Mouse (Mus musculus) MEL (cell line): ENCODE measurements around the gene Stam. TPM values are rescaled to one million over a fixed set of nuclear protein-coding genes. Genes with fewer than 3 reads are reported as not detected.

Experiments
- DNase-seq: peaks from one replicate; pipeline ENCODE4 v3.0.0; 2011; ENCODE audit warnings: low read depth, low spot score
- H3K27ac ChIP-seq: 2 replicates; pipeline ENCODE4 v1.5.1; 2012; ENCODE audit warnings: low read depth, mild to moderate bottlenecking, control low read depth, low read length, moderate library complexity; ENCODE audit not compliant: control insufficient read depth
- H3K27me3 ChIP-seq, 2 experiments: fragments of 150-350 bp in 1 of 2; sonication (generic) in 1 of 2; 2 replicates each; pipeline ENCODE4 v1.6.1; 2012; ENCODE audit warnings: low read length in 2 of 2, mild to moderate bottlenecking in 2 of 2, improper control_type of control experiment in 1 of 2, moderate library complexity in 1 of 2; ENCODE audit not compliant: insufficient read depth in 2 of 2, control insufficient read depth in 1 of 2
- H3K36me3 ChIP-seq, 2 experiments: 2 replicates each; pipeline ENCODE4 v1.6.1; 2012 to 2014; ENCODE audit warnings: low read length in 2 of 2, improper control_type of control experiment in 1 of 2, inconsistent platforms in 1 of 2, mild to moderate bottlenecking in 1 of 2; ENCODE audit not compliant: insufficient read depth in 2 of 2, control insufficient read depth in 1 of 2
- H3K4me1 ChIP-seq, 2 experiments: fragments of 150-350 bp in 1 of 2; sonication (generic) in 1 of 2; 2 replicates each; pipeline ENCODE4 v1.6.1; 2012; ENCODE audit warnings: low read length in 2 of 2, improper control_type of control experiment in 1 of 2, mild to moderate bottlenecking in 1 of 2; ENCODE audit not compliant: insufficient read depth in 2 of 2, control insufficient read depth in 1 of 2
- H3K4me3 ChIP-seq, 2 experiments: fragments of 150-350 bp in 1 of 2; sonication (generic) in 1 of 2; 2 replicates each; pipeline ENCODE4 v1.5.1; 2012; ENCODE audit warnings: low read depth in 2 of 2, low read length in 2 of 2, mild to moderate bottlenecking in 2 of 2, moderate library complexity in 2 of 2, control low read depth in 1 of 2, improper control_type of control experiment in 1 of 2; ENCODE audit not compliant: control insufficient read depth in 1 of 2, insufficient read depth in 1 of 2
- H3K79me2 ChIP-seq: 2 replicates; pipeline ENCODE4 v1.6.1; 2012; ENCODE audit warnings: mild to moderate bottlenecking, low read length, moderate library complexity; ENCODE audit not compliant: control insufficient read depth, poor library complexity, insufficient read depth
- H3K9ac ChIP-seq: 2 replicates; pipeline ENCODE4 v1.6.1; 2012; ENCODE audit warnings: low read depth, mild to moderate bottlenecking, control low read depth, low read length, moderate library complexity; ENCODE audit not compliant: control insufficient read depth, poor library complexity, severe bottlenecking
- H3K9me3 ChIP-seq: fragments of 150-350 bp; sonication (generic); replicated peaks from 2 replicates; pipeline ENCODE4 v1.6.1; 2012; ENCODE audit warnings: mild to moderate bottlenecking, low read length, improper control_type of control experiment, moderate library complexity; ENCODE audit not compliant: insufficient read depth
- BHLHE40 ChIP-seq: IDR thresholded peaks from 2 replicates; pipeline ENCODE4 v1.6.1; 2012; ENCODE audit warnings: low read depth, mild to moderate bottlenecking, inconsistent platforms, low read length, improper control_type of control experiment, borderline replicate concordance
- CHD1 ChIP-seq: IDR thresholded peaks from 2 replicates; pipeline ENCODE4 v1.6.1; 2012; ENCODE audit warnings: low read depth, mild to moderate bottlenecking, inconsistent platforms, low read length, improper control_type of control experiment
- CHD2 ChIP-seq: IDR thresholded peaks from 2 replicates; pipeline ENCODE4 v1.6.1; 2011; ENCODE audit warnings: low read length, improper control_type of control experiment
- CTCF ChIP-seq, 3 experiments: IDR thresholded peaks in 2 of 3; conservative IDR thresholded peaks in 1 of 3; 2 replicates each; pipeline ENCODE4 v1.5.1; 2011 to 2012; ENCODE audit warnings: low read length in 3 of 3, low read depth in 2 of 3, mild to moderate bottlenecking in 2 of 3, improper control_type of control experiment in 1 of 3, inconsistent platforms in 1 of 3, mixed read lengths in 1 of 3, moderate library complexity in 1 of 3; ENCODE audit not compliant: control insufficient read depth in 1 of 3, insufficient read depth in 1 of 3, poor library complexity in 1 of 3, severe bottlenecking in 1 of 3
- E2F4 ChIP-seq: IDR thresholded peaks from 2 replicates; pipeline ENCODE4 v1.6.1; 2011; ENCODE audit warnings: low read depth, low read length, improper control_type of control experiment, borderline replicate concordance
- ELF1 ChIP-seq: IDR thresholded peaks from 2 replicates; pipeline ENCODE4 v1.6.1; 2014; ENCODE audit warnings: low read depth, mild to moderate bottlenecking, inconsistent platforms, low read length, improper control_type of control experiment, moderate library complexity
- HCFC1 ChIP-seq: IDR thresholded peaks from 2 replicates; pipeline ENCODE4 v1.6.1; 2012; ENCODE audit warnings: low read depth, mild to moderate bottlenecking, inconsistent platforms, low read length, improper control_type of control experiment, moderate library complexity
- MAX ChIP-seq: IDR thresholded peaks from 2 replicates; pipeline ENCODE4 v1.6.1; 2011; ENCODE audit warnings: low read length, improper control_type of control experiment
- MAZ ChIP-seq: IDR thresholded peaks from 2 replicates; pipeline ENCODE4 v1.6.1; 2012; ENCODE audit warnings: low read depth, mild to moderate bottlenecking, inconsistent platforms, low read length, improper control_type of control experiment
- MEF2A ChIP-seq: IDR thresholded peaks from 2 replicates; pipeline ENCODE4 v1.6.1; 2014; ENCODE audit warnings: low read depth, mild to moderate bottlenecking, inconsistent platforms, low read length, improper control_type of control experiment; ENCODE audit not compliant: poor library complexity, insufficient replicate concordance, severe bottlenecking; ENCODE audit errors: extremely low read depth
- MYC ChIP-seq: IDR thresholded peaks from 2 replicates; pipeline ENCODE4 v1.6.1; 2011; ENCODE audit warnings: low read depth, mild to moderate bottlenecking, low read length, improper control_type of control experiment, moderate library complexity
- NELFE ChIP-seq: IDR thresholded peaks from 2 replicates; pipeline ENCODE4 v1.6.1; 2011; ENCODE audit warnings: low read depth, low read length, improper control_type of control experiment
- POLR2A ChIP-seq, 2 experiments: IDR thresholded peaks; 2 replicates each; pipeline ENCODE4 v1.6.1; 2011 to 2012; ENCODE audit warnings: low read length in 2 of 2, mild to moderate bottlenecking in 2 of 2, control low read depth in 1 of 2, improper control_type of control experiment in 1 of 2, low read depth in 1 of 2, moderate library complexity in 1 of 2; ENCODE audit not compliant: control insufficient read depth in 1 of 2, insufficient read depth in 1 of 2, poor library complexity in 1 of 2
- POLR2AphosphoS5 ChIP-seq: IDR thresholded peaks from 2 replicates; pipeline ENCODE4 v1.6.1; 2012; ENCODE audit warnings: low read depth, borderline replicate concordance, mild to moderate bottlenecking, inconsistent platforms, low read length, moderate library complexity, mixed read lengths
- RAD21 ChIP-seq: IDR thresholded peaks from 2 replicates; pipeline ENCODE4 v1.6.1; 2011; ENCODE audit warnings: mild to moderate bottlenecking, low read depth, low read length, improper control_type of control experiment
- RCOR1 ChIP-seq: IDR thresholded peaks from 2 replicates; pipeline ENCODE4 v1.6.1; 2012; ENCODE audit warnings: low read depth, mild to moderate bottlenecking, inconsistent platforms, low read length, improper control_type of control experiment
- SMC3 ChIP-seq: IDR thresholded peaks from 2 replicates; pipeline ENCODE4 v1.6.1; 2011; ENCODE audit warnings: low read depth, low read length, improper control_type of control experiment
- TCF12 ChIP-seq: IDR thresholded peaks from 2 replicates; pipeline ENCODE4 v1.6.1; 2014; ENCODE audit warnings: low read depth, mild to moderate bottlenecking, inconsistent platforms, low read length, improper control_type of control experiment, moderate library complexity
- USF1 ChIP-seq: IDR thresholded peaks from 2 replicates; pipeline ENCODE4 v1.6.1; 2014; ENCODE audit warnings: low read depth, mild to moderate bottlenecking, inconsistent platforms, low read length, improper control_type of control experiment, moderate library complexity
- USF2 ChIP-seq, 2 experiments: IDR thresholded peaks; 2 replicates each; pipeline ENCODE4 v1.6.1; 2011 to 2012; ENCODE audit warnings: improper control_type of control experiment in 2 of 2, low read length in 2 of 2, borderline replicate concordance in 1 of 2, inconsistent platforms in 1 of 2, low read depth in 1 of 2, mild to moderate bottlenecking in 1 of 2; ENCODE audit not compliant: insufficient read depth in 1 of 2
- ZC3H11A ChIP-seq: IDR thresholded peaks from 2 replicates; pipeline ENCODE4 v1.6.1; 2012; ENCODE audit warnings: low read depth, mild to moderate bottlenecking, inconsistent platforms, low read length, improper control_type of control experiment
- ZKSCAN1 ChIP-seq: IDR thresholded peaks from 2 replicates; pipeline ENCODE4 v1.6.1; 2012; ENCODE audit warnings: low read depth, mild to moderate bottlenecking, inconsistent platforms, low read length, improper control_type of control experiment, moderate library complexity
- ZNF384 ChIP-seq: IDR thresholded peaks from 2 replicates; pipeline ENCODE4 v1.6.1; 2012; ENCODE audit warnings: low read depth, mild to moderate bottlenecking, inconsistent platforms, low read length, improper control_type of control experiment
- polyA plus RNA-seq, 2 experiments: library from polyadenylated mRNA; stranded (reverse) in 1 of 2; unstranded in 1 of 2; fragments of >175 nt in 1 of 2; fragments of >200 nt in 1 of 2; gene quantifications; 2 replicates each; pipeline versions ENCODE4 v1.2.1 to v1.2.4; 2012; ENCODE audit warnings: low replicate concordance in 2 of 2, low read depth in 1 of 2; ENCODE audit not compliant: insufficient read length in 2 of 2, insufficient read depth in 1 of 2, missing spikeins in 1 of 2
- total RNA-seq: library from RNA; depleted of rRNA; stranded (reverse); fragments of 300-350 nt; gene quantifications from 2 replicates; pipeline ENCODE4 v1.2.3, GENCODE M21; 2012

The Stam gene
- total and polyA plus RNA-seq, 3 experiments = 24.5 to 466 (median 29.6) TPM

DNA sequence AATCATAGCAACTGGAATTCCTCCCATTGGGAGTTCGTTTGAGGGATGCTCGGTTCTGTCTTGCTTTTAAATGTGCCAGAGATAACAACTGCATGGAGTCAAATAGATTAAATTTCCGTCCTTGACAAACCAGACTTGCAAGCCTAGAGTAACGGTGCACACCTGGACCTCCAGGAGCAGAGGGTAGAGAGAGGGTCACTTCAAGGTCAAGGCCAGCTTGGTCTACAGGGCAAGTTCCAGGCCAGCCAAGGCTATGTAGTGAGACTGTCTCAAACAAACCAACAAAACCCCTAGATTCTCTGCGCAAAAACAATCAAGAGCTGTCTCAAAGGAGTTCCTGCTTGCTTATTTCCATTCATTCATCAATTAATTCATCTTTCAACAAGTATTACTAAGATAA lies 25.1 kb upstream of the Stam start:
- no peaks in the 10 kb centered on the region for H3K9me3 ChIP-seq
- H3K9ac ChIP-seq = no peak overlapping the region
- TF ChIP-seq RAD21 (no peak), BHLHE40 (no peak), CTCF (IDR thresholded peaks at IDR 0.05 in 2 of 3, conservative IDR thresholded peaks at IDR 0.05 in 1 of 3; ENCODE audit: control insufficient read depth in 1 of 3, insufficient read depth in 1 of 3, low read depth in 2 of 3, low read length in 3 of 3, poor library complexity in 1 of 3, severe bottlenecking in 1 of 3) (no peak), POLR2A (IDR thresholded peaks at IDR 0.05; ENCODE audit: control insufficient read depth in 1 of 2, insufficient read depth in 1 of 2, low read depth in 1 of 2, low read length in 2 of 2, poor library complexity in 1 of 2) (no peak), E2F4 (no peak), MAZ (no peak)
- H3K27ac ChIP-seq = no peak overlapping the region
- H3K27me3 ChIP-seq = no peaks in the 10 kb centered on the region; a peak in 1 of 4 replicates
- no peaks in the 10 kb centered on the region for H3K36me3 ChIP-seq
- H3K79me2 ChIP-seq = no peaks in the 10 kb centered on the region
- H3K4me3 ChIP-seq = no peak overlapping the region
- no peaks in the 10 kb centered on the region for H3K4me1 ChIP-seq
- no peak for DNase-seq

DNA sequence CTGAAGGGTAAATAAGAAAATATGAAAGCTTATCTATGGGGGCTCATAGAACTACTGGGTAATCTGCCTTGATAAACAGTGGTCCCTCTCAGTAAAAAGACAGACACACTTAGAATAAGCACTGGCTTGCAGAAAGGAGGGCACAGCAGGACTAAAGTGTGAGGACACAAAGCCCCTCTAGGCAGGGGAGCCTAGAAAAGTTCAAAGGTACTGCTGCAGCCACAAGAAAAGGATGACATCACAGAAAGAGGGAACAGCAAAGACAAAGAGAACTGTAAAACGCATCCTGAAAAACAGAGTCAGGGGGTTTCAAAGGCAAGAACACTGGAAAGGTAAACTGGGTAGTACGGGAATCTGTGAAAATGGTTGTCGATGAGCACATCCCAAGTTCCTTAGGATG lies 20.3 kb upstream of the Stam start:
- H3K27ac ChIP-seq = no peak overlapping the region
- TF ChIP-seq SMC3 = no peak
- no peak for TF ChIP-seq ZNF384
- no peak for TF ChIP-seq MYC
- no peak for TF ChIP-seq POLR2AphosphoS5
- no peak for TF ChIP-seq ZKSCAN1
- no peak for TF ChIP-seq CHD1
- TF ChIP-seq CTCF (IDR thresholded peaks at IDR 0.05 in 2 of 3, conservative IDR thresholded peaks at IDR 0.05 in 1 of 3; ENCODE audit: control insufficient read depth in 1 of 3, insufficient read depth in 1 of 3, low read depth in 2 of 3, low read length in 3 of 3, poor library complexity in 1 of 3, severe bottlenecking in 1 of 3) = no peak
- no peak for TF ChIP-seq ELF1
- no peak for TF ChIP-seq MAX
- H3K4me1 ChIP-seq = peaks cover 0 to 2% of the 10 kb centered on the region in 2 experiments; a peak in 1 of 4 replicates
- H3K4me3 ChIP-seq = no peak overlapping the region
- H3K9me3 ChIP-seq = no peaks in the 10 kb centered on the region
- peaks cover 4% of the 10 kb centered on the region; the same call in 1 of the 2 replicates for H3K79me2 ChIP-seq
- H3K27me3 ChIP-seq = no peaks in the 10 kb centered on the region
- H3K36me3 ChIP-seq = no peaks in the 10 kb centered on the region
- H3K9ac ChIP-seq = no peak overlapping the region
- DNase-seq = no peak

DNA sequence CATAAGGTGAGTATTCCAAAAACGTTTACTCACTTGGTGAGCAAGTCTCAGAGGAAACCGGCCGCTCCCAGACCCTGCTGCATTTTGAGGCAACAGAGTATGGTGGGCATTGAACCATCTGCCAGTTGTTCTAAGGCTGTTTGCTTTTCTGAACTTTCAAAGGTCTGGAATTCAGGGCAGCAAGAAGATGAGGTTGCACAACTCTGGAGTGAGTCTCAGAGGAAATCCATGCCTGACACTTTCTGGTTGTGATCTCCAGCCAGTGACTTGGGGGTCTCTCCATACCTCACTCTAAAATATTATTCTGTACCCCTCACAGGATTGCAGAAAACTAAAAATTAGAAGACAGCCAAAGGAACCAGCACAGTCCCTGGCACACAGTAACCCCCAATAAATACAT lies 19.7 kb upstream of the Stam start:
- peaks cover 0 to 2% of the 10 kb centered on the region in 2 experiments; a peak in 1 of 4 replicates for H3K4me1 ChIP-seq
- no peak for DNase-seq
- H3K27me3 ChIP-seq = no peaks in the 10 kb centered on the region
- peaks cover 4% of the 10 kb centered on the region; the same call in 1 of the 2 replicates for H3K79me2 ChIP-seq
- H3K27ac ChIP-seq = no peak overlapping the region
- TF ChIP-seq ELF1 = no peak
- no peak for TF ChIP-seq USF2 (IDR thresholded peaks at IDR 0.05; ENCODE audit: borderline replicate concordance in 1 of 2, insufficient read depth in 1 of 2, low read depth in 1 of 2, low read length in 2 of 2)
- no peak for TF ChIP-seq CHD2
- TF ChIP-seq NELFE = no peak
- TF ChIP-seq MEF2A = no peak
- no peak for TF ChIP-seq TCF12
- TF ChIP-seq POLR2AphosphoS5 = no peak
- TF ChIP-seq HCFC1 = no peak
- TF ChIP-seq RCOR1 = no peak
- no peak for TF ChIP-seq POLR2A (IDR thresholded peaks at IDR 0.05; ENCODE audit: control insufficient read depth in 1 of 2, insufficient read depth in 1 of 2, low read depth in 1 of 2, low read length in 2 of 2, poor library complexity in 1 of 2)
- no peak for TF ChIP-seq E2F4
- no peak for TF ChIP-seq ZNF384
- TF ChIP-seq ZC3H11A = no peak
- no peak for TF ChIP-seq USF1
- TF ChIP-seq CTCF (IDR thresholded peaks at IDR 0.05 in 2 of 3, conservative IDR thresholded peaks at IDR 0.05 in 1 of 3; ENCODE audit: control insufficient read depth in 1 of 3, insufficient read depth in 1 of 3, low read depth in 2 of 3, low read length in 3 of 3, poor library complexity in 1 of 3, severe bottlenecking in 1 of 3) = no peak
- no peaks in the 10 kb centered on the region for H3K36me3 ChIP-seq
- no peaks in the 10 kb centered on the region for H3K9me3 ChIP-seq
- H3K4me3 ChIP-seq = no peak overlapping the region
- no peak overlapping the region for H3K9ac ChIP-seq
